Mouse (Mus musculus) spleen, postnatal 4 days (tissue): ENCODE data around the gene Nup98.

Experiments used
- DNase-seq, 2 experiments: peaks; one replicate each; pipeline ENCODE4 v3.0.0; 2022; ENCODE audit warnings: low spot score in 2 of 2

The Nup98 gene

GRCm38 (mm10) chr7:102209756-102210721 lies at the start of gene Nup98, which contains the start of gene Pgap2:
Nup98 (minus strand) TSS chr7:102210176.
Pgap2 (plus strand) TSS chr7:102210208.
- peak; percentile 98 for DNase-seq

- no peak for DNase-seq
These were observed 48.8 kb upstream of the Nup98 start for GRCm38 (mm10) chr7:102258753-102259152.

- peak; percentile 84 to 93 for DNase-seq
These were observed 48.2 kb upstream of the Nup98 start for GRCm38 (mm10) chr7:102258189-102258588.

- no peak for DNase-seq
These were observed 46.7 kb upstream of the Nup98 start for GRCm38 (mm10) chr7:102256636-102257035.

GRCm38 (mm10) chr7:102255954-102256353 lies 46.0 kb upstream of the Nup98 start, which contains the start of gene Rhog:
Rhog (minus strand) TSS chr7:102256054.
- DNase-seq = no peak

- no peak for DNase-seq
These were observed 43.7 kb upstream of the Nup98 start for GRCm38 (mm10) chr7:102253631-102254030.

- peak; percentile 90 to 96 for DNase-seq
These were observed 40.7 kb upstream of the Nup98 start for GRCm38 (mm10) chr7:102250631-102251214.

GRCm38 (mm10) chr7:102249896-102250630 lies 40.1 kb upstream of the Nup98 start:
- peak; percentile 78 to 92 for DNase-seq

GRCm38 (mm10) chr7:102249531-102249895 lies 39.5 kb upstream of the Nup98 start:
- DNase-seq = peak in 1 of 2 experiments; percentile 66

GRCm38 (mm10) chr7:102248691-102249404 lies 38.9 kb upstream of the Nup98 start:
- DNase-seq = peak; percentile 62 to 74

- no peak for DNase-seq
These were observed 37.2 kb upstream of the Nup98 start for GRCm38 (mm10) chr7:102246956-102247797.

GRCm38 (mm10) chr7:102246265-102246664 lies 36.3 kb upstream of the Nup98 start:
- DNase-seq = no peak

- DNase-seq = peak; percentile 36 to 73
These were observed 35.8 kb upstream of the Nup98 start for GRCm38 (mm10) chr7:102245775-102246174.

GRCm38 (mm10) chr7:102244782-102245535 lies 35.0 kb upstream of the Nup98 start:
- DNase-seq = no peak

- peak; percentile 56 to 75 for DNase-seq
These were observed 33.9 kb upstream of the Nup98 start for GRCm38 (mm10) chr7:102243870-102244269.

- DNase-seq = no peak
These were observed 32.9 kb upstream of the Nup98 start for GRCm38 (mm10) chr7:102242917-102243316.

GRCm38 (mm10) chr7:102242371-102242770 lies 32.4 kb upstream of the Nup98 start:
- no peak for DNase-seq

GRCm38 (mm10) chr7:102239591-102239990 lies 29.6 kb upstream of the Nup98 start:
- DNase-seq = no peak

GRCm38 (mm10) chr7:102238686-102239286 lies 28.8 kb upstream of the Nup98 start:
- no peak for DNase-seq
